Mouse (Mus musculus) monocyte, adult 2 months (primary cell): ENCODE results near the gene Asb2.

Experiments
- DNase-seq, 2 experiments: peaks; one replicate each; pipeline ENCODE4 v3.0.0; 2022; ENCODE audit warnings: low spot score in 2 of 2, low read depth in 1 of 2

The Asb2 gene

GRCm38 (mm10) chr12:103273732-103274131 is 82.1 kb downstream of the Asb2 start:
- no peak for DNase-seq

DNA sequence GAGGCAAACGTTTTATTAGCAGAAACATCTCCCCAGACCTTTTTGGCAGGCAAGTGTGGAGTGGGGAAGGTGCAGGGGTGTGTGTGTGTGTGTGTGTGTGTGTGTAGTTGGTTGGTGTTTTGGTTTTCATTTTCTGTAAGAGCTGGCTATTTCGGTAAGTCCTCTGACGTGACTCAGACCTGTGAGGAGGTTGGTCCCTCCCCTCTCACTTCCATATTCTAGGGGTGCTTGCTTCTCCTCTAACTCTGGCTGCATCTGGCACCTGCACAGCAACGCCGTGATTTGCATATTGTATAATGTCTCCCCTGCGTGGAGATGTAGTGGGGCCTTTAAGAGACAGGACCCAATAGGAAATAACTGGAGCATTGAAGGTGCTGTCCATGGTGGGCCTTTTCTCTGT is 82.8 kb downstream of the Asb2 start:
- no peak for DNase-seq

- no peak for DNase-seq
These were observed 83.6 kb downstream of the Asb2 start for GRCm38 (mm10) chr12:103272176-103272575.
